Mouse (Mus musculus): Measurements from ENCODE around the gene Gm8797. TPM values are rescaled to one million over a fixed set of nuclear protein-coding genes. Genes with fewer than 3 reads are reported as not detected.
"Not testable (repeated sequence)": the region's sequence is repeated elsewhere in the genome, so short reads cannot be mapped to it uniquely, and the experiment has no call there.

Gm8797 gene
- 934 and 954 TPM in 2 replicates for polyA plus RNA-seq (2011; ENCODE audit: insufficient read depth, insufficient read length, low read depth, missing spikeins)

DNA sequence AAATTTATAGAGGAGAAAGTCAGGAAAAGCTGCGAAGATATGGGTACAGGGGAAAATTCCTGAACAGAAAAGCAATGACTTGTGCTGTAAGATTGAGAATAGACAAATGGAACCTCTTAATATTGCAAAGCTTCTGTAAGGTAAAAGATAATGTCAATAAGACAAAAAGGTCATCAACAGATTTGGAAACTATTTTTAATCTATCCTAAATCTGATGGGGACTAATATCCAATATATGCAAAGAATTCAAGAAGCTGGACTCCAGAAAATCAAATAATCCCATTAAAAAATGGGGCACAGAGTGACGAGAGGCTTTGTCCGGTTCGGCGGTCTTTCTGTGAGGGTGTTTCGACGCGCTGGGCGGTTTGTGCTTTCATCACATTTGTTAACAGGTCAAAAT is at the start of gene Gm8797:
Gene Gm8797 (plus strand): TSS at position 301 of the 400 bp plus-strand sequence.
- H3K4me3 ChIP-seq (ENCODE audit: low read depth, low read length); H3K9me3 ChIP-seq (replicated peaks; ENCODE audit: control insufficient read depth, insufficient read depth, low read length, poor library complexity, severe bottlenecking); H3K9ac ChIP-seq (ENCODE audit: low read depth, poor library complexity, severe bottlenecking); H3K27me3 ChIP-seq (ENCODE audit: control insufficient read depth, insufficient read depth, low read length, poor library complexity, severe bottlenecking); H3K4me1 ChIP-seq (ENCODE audit: control insufficient read depth, insufficient read depth, low read length); H3K36me3 ChIP-seq (ENCODE audit: control insufficient read depth, insufficient read depth, low read length, poor library complexity, severe bottlenecking); H3K27ac ChIP-seq (ENCODE audit: insufficient read depth, low read length): not testable (repeated sequence)

DNA sequence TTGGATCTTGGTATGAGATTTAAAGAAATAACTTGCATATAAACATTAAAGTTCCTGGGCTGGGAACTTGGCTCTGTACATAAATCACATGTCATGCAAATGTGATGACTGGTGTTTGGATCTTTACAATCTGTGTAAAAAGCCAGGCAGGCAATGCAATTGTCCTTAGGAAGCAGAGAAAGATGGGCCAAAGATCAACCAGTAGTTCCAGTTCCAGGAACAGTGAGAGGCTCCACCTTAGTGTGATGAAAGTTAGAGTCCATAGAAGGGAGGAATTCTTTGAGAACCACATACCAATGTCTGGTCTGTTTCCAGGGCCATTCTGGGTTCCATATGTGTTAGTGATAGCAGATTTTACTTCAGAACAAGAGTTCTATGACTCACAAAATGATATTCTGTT is 36.1 kb upstream of the Gm8797 start:
- H3K36me3 ChIP-seq (ENCODE audit: control insufficient read depth, insufficient read depth, low read length, poor library complexity, severe bottlenecking), result no peaks in the 10 kb centered on the region
- no peaks in the 10 kb centered on the region for H3K27me3 ChIP-seq (ENCODE audit: control insufficient read depth, insufficient read depth, low read length, poor library complexity, severe bottlenecking)
- H3K27ac ChIP-seq (ENCODE audit: insufficient read depth, low read length), result no peak overlapping the region
- H3K4me1 ChIP-seq (ENCODE audit: control insufficient read depth, insufficient read depth, low read length), result no peaks in the 10 kb centered on the region
- H3K9me3 ChIP-seq (replicated peaks; ENCODE audit: control insufficient read depth, insufficient read depth, low read length, poor library complexity, severe bottlenecking), result no peaks in the 10 kb centered on the region
- TF ChIP-seq EP300 (IDR thresholded peaks at IDR 0.05; ENCODE audit: insufficient read depth, low read depth, low read length), result no peak
- no peak for TF ChIP-seq CTCF (IDR thresholded peaks at IDR 0.05; ENCODE audit: low read depth, low read length)
- TF ChIP-seq POLR2A (IDR thresholded peaks at IDR 0.05; ENCODE audit: insufficient read depth, low read length), result no peak
- no peak overlapping the region for H3K4me3 ChIP-seq (ENCODE audit: low read depth, low read length)
- no peak overlapping the region for H3K9ac ChIP-seq (ENCODE audit: low read depth, poor library complexity, severe bottlenecking)

DNA sequence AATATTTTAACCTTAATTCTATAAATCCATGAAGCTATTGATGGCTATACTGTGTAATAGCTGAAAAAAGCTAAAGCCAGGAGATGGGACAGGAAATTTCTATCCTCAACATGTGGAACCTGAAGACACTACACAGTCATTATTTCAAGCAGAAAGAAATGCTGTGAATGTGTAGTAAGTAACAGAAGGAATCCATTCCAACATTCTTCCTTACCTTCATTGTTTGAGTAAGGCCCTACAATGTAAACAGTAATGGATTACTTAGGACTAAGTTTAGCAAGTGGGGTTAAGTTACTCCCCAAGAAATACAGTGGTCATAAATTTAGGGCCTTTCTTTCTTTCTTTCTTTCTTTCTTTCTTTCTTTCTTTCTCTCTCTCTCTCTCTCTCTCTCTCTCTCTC is 17.7 kb upstream of the Gm8797 start:
- no peak for TF ChIP-seq CTCF (IDR thresholded peaks at IDR 0.05; ENCODE audit: low read depth, low read length)
- no peak for TF ChIP-seq EP300 (IDR thresholded peaks at IDR 0.05; ENCODE audit: insufficient read depth, low read depth, low read length)
- no peak for TF ChIP-seq POLR2A (IDR thresholded peaks at IDR 0.05; ENCODE audit: insufficient read depth, low read length)
- no peaks in the 10 kb centered on the region for H3K4me1 ChIP-seq (ENCODE audit: control insufficient read depth, insufficient read depth, low read length)
- no peak overlapping the region for H3K9ac ChIP-seq (ENCODE audit: low read depth, poor library complexity, severe bottlenecking)
- H3K36me3 ChIP-seq (ENCODE audit: control insufficient read depth, insufficient read depth, low read length, poor library complexity, severe bottlenecking), result no peaks in the 10 kb centered on the region
- no peak overlapping the region for H3K27ac ChIP-seq (ENCODE audit: insufficient read depth, low read length)
- no peaks in the 10 kb centered on the region for H3K27me3 ChIP-seq (ENCODE audit: control insufficient read depth, insufficient read depth, low read length, poor library complexity, severe bottlenecking)
- no peak overlapping the region for H3K4me3 ChIP-seq (ENCODE audit: low read depth, low read length)
- no peaks in the 10 kb centered on the region for H3K9me3 ChIP-seq (replicated peaks; ENCODE audit: control insufficient read depth, insufficient read depth, low read length, poor library complexity, severe bottlenecking)

DNA sequence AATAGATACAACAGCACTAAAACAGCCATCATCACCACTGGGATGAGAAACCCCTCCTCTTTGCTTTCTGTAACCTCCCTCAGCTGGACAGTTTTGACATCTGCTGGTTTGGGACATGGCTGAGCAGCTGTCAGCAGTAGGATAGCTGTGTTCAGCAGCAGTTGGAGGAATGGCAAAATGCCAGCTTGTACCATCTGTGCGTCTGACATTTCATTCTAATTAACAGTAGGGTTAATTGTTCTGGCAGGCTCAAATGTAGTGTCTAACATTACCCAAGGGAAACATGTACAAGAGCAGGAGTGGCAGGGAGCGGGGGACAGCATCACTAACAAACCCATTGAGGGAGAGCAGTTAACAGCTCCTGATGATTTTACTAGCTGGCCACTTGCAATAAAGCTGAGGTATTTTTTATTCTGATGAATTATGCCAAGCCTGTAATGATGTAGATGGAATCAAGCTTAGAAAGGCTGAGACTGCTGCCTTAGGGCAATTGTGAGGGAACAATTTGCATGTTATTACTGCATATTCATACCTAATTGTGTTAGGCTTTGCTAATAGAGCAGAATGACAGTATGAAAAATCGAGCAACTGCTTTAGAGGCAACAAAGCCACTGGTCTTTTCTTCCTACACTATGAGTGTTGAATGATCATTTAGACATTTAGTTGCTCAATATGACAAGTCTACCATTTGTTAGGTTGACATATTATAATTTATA is 4.3 kb downstream of the Gm8797 start:
- no peaks in the 10 kb centered on the region for H3K9me3 ChIP-seq (replicated peaks; ENCODE audit: control insufficient read depth, insufficient read depth, low read length, poor library complexity, severe bottlenecking)
- H3K9ac ChIP-seq (ENCODE audit: low read depth, poor library complexity, severe bottlenecking), result no peak overlapping the region
- H3K4me1 ChIP-seq (ENCODE audit: control insufficient read depth, insufficient read depth, low read length), result no peaks in the 10 kb centered on the region
- no peak for TF ChIP-seq POLR2A (IDR thresholded peaks at IDR 0.05; ENCODE audit: insufficient read depth, low read length)
- TF ChIP-seq CTCF (IDR thresholded peaks at IDR 0.05; ENCODE audit: low read depth, low read length), result no peak
- no peak for TF ChIP-seq EP300 (IDR thresholded peaks at IDR 0.05; ENCODE audit: insufficient read depth, low read depth, low read length)
- no peak overlapping the region for H3K27ac ChIP-seq (ENCODE audit: insufficient read depth, low read length)
- no peak overlapping the region for H3K4me3 ChIP-seq (ENCODE audit: low read depth, low read length)
- no peaks in the 10 kb centered on the region; the same call in 1 of the 2 replicates for H3K27me3 ChIP-seq (ENCODE audit: control insufficient read depth, insufficient read depth, low read length, poor library complexity, severe bottlenecking)
- no peaks in the 10 kb centered on the region for H3K36me3 ChIP-seq (ENCODE audit: control insufficient read depth, insufficient read depth, low read length, poor library complexity, severe bottlenecking)

DNA sequence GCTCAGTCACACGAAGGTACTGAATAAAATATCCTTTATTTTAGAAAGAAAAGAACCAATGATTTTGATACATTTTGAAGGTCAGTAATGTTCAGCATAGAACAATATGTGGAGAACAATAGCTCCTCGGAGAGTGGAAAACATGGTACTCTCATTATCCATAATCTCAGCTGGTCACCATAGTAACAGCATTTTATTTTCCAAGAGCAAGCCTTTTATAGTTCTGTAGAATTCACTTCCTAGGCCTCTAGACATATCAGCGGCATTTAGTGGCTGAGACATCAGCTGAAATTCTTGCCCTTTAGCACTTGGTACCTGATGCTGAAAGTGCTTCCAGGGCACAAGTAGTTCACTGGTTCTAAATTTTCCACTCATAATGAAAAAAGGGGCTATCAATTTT is 15.7 kb downstream of the Gm8797 start:
- TF ChIP-seq CTCF (IDR thresholded peaks at IDR 0.05; ENCODE audit: low read depth, low read length) (no peak), EP300 (IDR thresholded peaks at IDR 0.05; ENCODE audit: insufficient read depth, low read depth, low read length) (no peak), POLR2A (IDR thresholded peaks at IDR 0.05; ENCODE audit: insufficient read depth, low read length) (no peak)
- Histone ChIP-seq H3K27me3 (ENCODE audit: control insufficient read depth, insufficient read depth, low read length, poor library complexity, severe bottlenecking) (no peaks in the 10 kb centered on the region), H3K36me3 (ENCODE audit: control insufficient read depth, insufficient read depth, low read length, poor library complexity, severe bottlenecking) (no peaks in the 10 kb centered on the region), H3K9me3 (replicated peaks; ENCODE audit: control insufficient read depth, insufficient read depth, low read length, poor library complexity, severe bottlenecking) (no peaks in the 10 kb centered on the region), H3K4me3 (ENCODE audit: low read depth, low read length) (no peak overlapping the region), H3K27ac (ENCODE audit: insufficient read depth, low read length) (no peak overlapping the region), H3K9ac (ENCODE audit: low read depth, poor library complexity, severe bottlenecking) (no peak overlapping the region), H3K4me1 (ENCODE audit: control insufficient read depth, insufficient read depth, low read length) (no peaks in the 10 kb centered on the region)

DNA sequence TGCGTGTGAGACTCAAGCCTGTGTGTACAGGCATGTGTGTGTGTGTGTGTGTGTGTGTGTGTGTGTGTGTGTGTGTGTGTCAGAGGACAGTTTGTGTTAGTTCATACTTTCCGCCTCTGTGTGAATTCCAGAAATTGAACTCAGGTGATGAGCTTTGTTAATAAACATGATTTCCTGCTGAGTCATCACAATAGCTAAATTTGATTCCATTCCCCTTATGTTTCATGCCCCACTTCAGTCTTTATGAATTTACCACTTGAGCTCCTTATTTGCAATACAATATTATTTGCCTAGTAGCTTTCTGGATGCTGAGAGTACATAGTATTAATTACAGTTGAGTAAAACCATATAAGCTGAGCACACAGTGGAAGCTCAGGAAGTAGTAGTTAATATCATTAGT is 26.3 kb downstream of the Gm8797 start:
- Histone ChIP-seq H3K4me1 (ENCODE audit: control insufficient read depth, insufficient read depth, low read length) (no peaks in the 10 kb centered on the region), H3K36me3 (ENCODE audit: control insufficient read depth, insufficient read depth, low read length, poor library complexity, severe bottlenecking) (no peaks in the 10 kb centered on the region)
- TF ChIP-seq CTCF (IDR thresholded peaks at IDR 0.05; ENCODE audit: low read depth, low read length), result no peak
- TF ChIP-seq EP300 (IDR thresholded peaks at IDR 0.05; ENCODE audit: insufficient read depth, low read depth, low read length), result no peak
- no peak for TF ChIP-seq POLR2A (IDR thresholded peaks at IDR 0.05; ENCODE audit: insufficient read depth, low read length)

More for the DNA sequence above, 26.3 kb downstream of the Gm8797 start:
- no peak overlapping the region for H3K9ac ChIP-seq (ENCODE audit: low read depth, poor library complexity, severe bottlenecking)
- H3K27me3 ChIP-seq (ENCODE audit: control insufficient read depth, insufficient read depth, low read length, poor library complexity, severe bottlenecking), result no peaks in the 10 kb centered on the region
- no peak overlapping the region for H3K4me3 ChIP-seq (ENCODE audit: low read depth, low read length)
- H3K27ac ChIP-seq (ENCODE audit: insufficient read depth, low read length), result no peak overlapping the region
- H3K9me3 ChIP-seq (replicated peaks; ENCODE audit: control insufficient read depth, insufficient read depth, low read length, poor library complexity, severe bottlenecking), result no peaks in the 10 kb centered on the region
